Comparison of ENCODE assay signal across 9 mouse cellular contexts in genomic region chr4:135179077-135179481, GRCm38 (mm10). TPM values are rescaled to one million over a fixed set of nuclear protein-coding genes. Genes with fewer than 3 reads are reported as not detected.
DNase-seq lines count a peak whose midpoint lies in the region; ATAC-seq and TF ChIP-seq lines count a peak whose summit lies in the region.
"Had no signal": no experiment of that assay in that cellular context is flagged by ENCODE, and none has a peak within 500 bp of the region (broad histone marks: within the 10 kb centered on the region; RNA-seq: fewer than 3 reads in every experiment).

No protein-coding gene starts in this region.

- no peak for ATAC-seq in heart, postnatal 0 days (ENCODE audit: insufficient read depth, low read depth)
- ATAC-seq in limb, embryonic 12.5 days (ENCODE audit: insufficient number of reproducible peaks, insufficient read depth, low FRiP score, low TSS enrichment, low read depth): no peak
- ATAC-seq in stomach, postnatal 0 days (ENCODE audit: low FRiP score, low TSS enrichment): no peak

- peaks cover 23% of the 10 kb centered on the region for H3K27me3 ChIP-seq in heart, postnatal 0 days (ENCODE audit: control insufficient read depth, insufficient read depth, low read length)
- H3K27me3 ChIP-seq in heart, embryonic 10.5 days (ENCODE audit: insufficient read depth, poor library complexity, severe bottlenecking): peaks cover 76% of the 10 kb centered on the region
- H3K27me3 ChIP-seq in limb, embryonic 12.5 days: peaks cover 55% of the 10 kb centered on the region
- no peaks in the 10 kb centered on the region for H3K27me3 ChIP-seq in stomach, postnatal 0 days (ENCODE audit: control insufficient read depth, insufficient read depth, low read length)

- TF ChIP-seq CTCF in heart, postnatal 0 days (IDR thresholded peaks at IDR 0.05; ENCODE audit: low read depth): peak; percentile 30; the same call in 1 of the 2 replicates
- TF ChIP-seq CTCF in stomach, postnatal 0 days (IDR thresholded peaks at IDR 0.05; ENCODE audit: low read depth): peak; percentile 64

- no peak for DNase-seq in heart, postnatal 0 days (ENCODE audit: low spot score)
- DNase-seq in heart, embryonic 10.5 days (ENCODE audit: low spot score): no peak
- peak; percentile 29 for DNase-seq in urinary bladder, postnatal 14 days (ENCODE audit: low spot score)
- DNase-seq in urinary bladder, adult 2 months (ENCODE audit: low spot score): no peak
- DNase-seq in stomach, postnatal 0 days (ENCODE audit: low spot score): no peak
- DNase-seq in adipocyte (ENCODE audit: low spot score): no peak
- DNase-seq in cerebellum, adult 9-10 months: no peak

- no peak overlapping the region for H3K4me2 ChIP-seq in heart, postnatal 0 days (ENCODE audit: low read depth, low read length)
- H3K4me2 ChIP-seq in limb, embryonic 12.5 days: no peak overlapping the region
- no peak overlapping the region for H3K4me2 ChIP-seq in stomach, postnatal 0 days (replicated peaks; ENCODE audit: low read depth)
- H3K4me2 ChIP-seq: hindbrain, embryonic 15.5 days had no signal

- H3K4me1 ChIP-seq in heart, postnatal 0 days (ENCODE audit: control insufficient read depth, insufficient read depth): 0 out of 2 replicates have a peak, but pooled peaks cover 6% of the 10 kb centered on the region
- H3K4me1 ChIP-seq in heart, embryonic 10.5 days: peaks cover 34% of the 10 kb centered on the region
- H3K4me1 ChIP-seq in limb, embryonic 12.5 days (replicated peaks): peaks cover 40% of the 10 kb centered on the region
- H3K4me1 ChIP-seq in stomach, postnatal 0 days (replicated peaks; ENCODE audit: control insufficient read depth, insufficient read depth): no peaks in the 10 kb centered on the region; the same call in 1 of the 2 replicates

- H3K9me3 ChIP-seq in heart, postnatal 0 days (replicated peaks; ENCODE audit: control insufficient read depth, low read length): no peaks in the 10 kb centered on the region
- H3K9me3 ChIP-seq in heart, embryonic 10.5 days: no peaks in the 10 kb centered on the region
- H3K9me3 ChIP-seq in limb, embryonic 12.5 days: no peaks in the 10 kb centered on the region
- H3K9me3 ChIP-seq in stomach, postnatal 0 days (ENCODE audit: control insufficient read depth, low read length): no peaks in the 10 kb centered on the region
- H3K9me3 ChIP-seq: hindbrain, embryonic 15.5 days had no signal

- H3K36me3 ChIP-seq in heart, postnatal 0 days (replicated peaks; ENCODE audit: control insufficient read depth, insufficient read depth, low read length): no peaks in the 10 kb centered on the region
- H3K36me3 ChIP-seq in heart, embryonic 10.5 days: no peaks in the 10 kb centered on the region
- no peaks in the 10 kb centered on the region for H3K36me3 ChIP-seq in limb, embryonic 12.5 days
- no peaks in the 10 kb centered on the region for H3K36me3 ChIP-seq in stomach, postnatal 0 days (ENCODE audit: control insufficient read depth, insufficient read depth, low read length)
- H3K36me3 ChIP-seq: hindbrain, embryonic 15.5 days had no signal

- no peak overlapping the region for H3K27ac ChIP-seq in heart, postnatal 0 days (ENCODE audit: low read depth)
- H3K27ac ChIP-seq in heart, embryonic 10.5 days: no peak overlapping the region
- H3K27ac ChIP-seq in limb, embryonic 12.5 days: peak overlapping the region; percentile 67; the same call in 1 of the 2 replicates
- H3K27ac ChIP-seq in stomach, postnatal 0 days (replicated peaks): no peak overlapping the region
- H3K27ac ChIP-seq: hindbrain, embryonic 15.5 days had no signal

- 31% methylated on average over 5 of the region's 5 CpGs for WGBS in heart, postnatal 0 days
- 13% methylated on average over 5 of the region's 5 CpGs for WGBS in heart, embryonic 10.5 days
- 26% methylated on average over 5 of the region's 5 CpGs for whole genome bisulfite sequencing in limb, embryonic 12.5 days
- WGBS in stomach, postnatal 0 days: 37% methylated on average over 5 of the region's 5 CpGs

- TF ChIP-seq EP300 in heart, postnatal 0 days (IDR thresholded peaks at IDR 0.05; ENCODE audit: low read depth): no peak
- no peak for TF ChIP-seq EP300 in stomach, postnatal 0 days (optimal IDR thresholded peaks at IDR 0.05)

- H3K9ac ChIP-seq in heart, postnatal 0 days (replicated peaks; ENCODE audit: low read depth, low read length): no peak overlapping the region
- no peak overlapping the region for H3K9ac ChIP-seq in limb, embryonic 12.5 days (replicated peaks)
- H3K9ac ChIP-seq in stomach, postnatal 0 days (ENCODE audit: low read length): no peak overlapping the region
- H3K9ac ChIP-seq: hindbrain, embryonic 15.5 days had no signal

- H3K4me3 ChIP-seq in heart, postnatal 0 days (ENCODE audit: low read depth, low read length): no peak overlapping the region
- no peak overlapping the region for H3K4me3 ChIP-seq in heart, embryonic 10.5 days
- no peak overlapping the region for H3K4me3 ChIP-seq in limb, embryonic 12.5 days (replicated peaks)
- no peak overlapping the region for H3K4me3 ChIP-seq in stomach, postnatal 0 days (ENCODE audit: low read depth, low read length)
- H3K4me3 ChIP-seq: hindbrain, embryonic 15.5 days had no signal

RNA-seq across cellular contexts. Expression of gene Runx3, which starts 58.6 kb away (rescaled TPM):
- total RNA-seq in heart, postnatal 0 days (2014; rRNA removed; ENCODE audit: low replicate concordance): 0.11 and 0.15 TPM in 2 replicates
- polyA plus RNA-seq in heart, postnatal 0 days (2015; fragmentation: Nextera tagmentation; extraction: Ambion mirVana): 0.04 and 0.07 TPM in 2 replicates
- 0.05 TPM in 1 of 2 replicates, not detected in the other for polyA plus RNA-seq in heart, embryonic 10.5 days (2016; fragmentation: Nextera tagmentation; extraction: Ambion mirVana)
- 0.21 and 0.60 TPM in 2 replicates for polyA plus RNA-seq in urinary bladder, adult 2 months (2012; rRNA removed)
- 1.5 and 2.0 TPM in 2 replicates for polyA plus RNA-seq in limb, embryonic 12.5 days (2016; fragmentation: Nextera tagmentation; extraction: Ambion mirVana)
- 0.13 and 0.25 TPM in 2 replicates for polyA plus RNA-seq in stomach, postnatal 0 days (2015; fragmentation: Nextera tagmentation; extraction: Ambion mirVana)
